Mouse (Mus musculus) Muller cell, postnatal 12 days (primary cell): Measurements from ENCODE around the gene 1700001O22Rik.

ENCODE experiments used
- DNase-seq: peaks from one replicate; pipeline ENCODE4 v3.0.0-alpha.2; 2015; ENCODE audit errors: inconsistent ontology term

1700001O22Rik gene

DNA sequence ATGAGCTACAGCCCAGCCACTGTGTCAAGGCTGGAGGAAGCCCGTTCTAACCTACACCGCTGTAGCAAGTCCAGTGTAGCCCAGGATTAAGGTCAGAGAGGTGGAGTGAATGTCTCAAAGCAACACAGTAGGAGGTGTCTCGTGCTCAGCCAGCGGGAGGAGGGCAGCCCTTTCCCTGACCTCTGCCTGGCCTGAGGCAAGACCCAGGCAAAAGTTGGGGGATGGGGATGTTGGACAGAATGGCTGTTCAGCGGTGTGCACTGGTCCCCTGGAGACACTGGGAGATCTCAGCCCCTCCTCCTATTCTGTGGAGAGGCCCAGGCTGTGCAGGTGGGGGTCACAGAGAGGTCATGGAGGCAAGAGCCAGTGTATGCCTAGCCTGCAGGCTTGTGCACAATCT, 24.2 kb downstream of the 1700001O22Rik start:
- peak; percentile 16 for DNase-seq

DNA sequence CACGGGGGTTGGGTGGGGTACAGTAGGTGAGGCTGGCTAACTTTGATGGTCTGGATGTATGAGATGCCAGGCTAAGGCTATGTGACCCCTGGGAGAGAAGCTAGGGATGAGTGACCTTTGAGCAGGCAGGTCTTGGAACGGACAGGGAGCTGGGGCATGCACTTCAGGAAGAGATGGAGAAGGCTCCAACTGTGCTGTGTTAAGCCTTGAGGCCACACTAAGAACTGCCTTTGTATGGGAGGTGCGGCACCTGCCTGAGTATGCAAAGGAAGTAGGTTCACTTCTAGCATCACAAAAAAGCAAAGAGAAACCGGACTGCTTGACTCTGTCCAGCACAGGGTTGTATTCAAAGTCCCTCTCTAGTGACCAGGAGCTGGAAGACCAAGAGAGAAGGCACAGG, 25.2 kb downstream of the 1700001O22Rik start:
- no peak for DNase-seq

- no peak for DNase-seq
Measured at GRCm38 (mm10) chr2:30777266-30777665, 26.2 kb downstream of the 1700001O22Rik start.

- DNase-seq = no peak
Measured at GRCm38 (mm10) chr2:30775955-30776354, 27.5 kb downstream of the 1700001O22Rik start.

- no peak for DNase-seq
Measured at GRCm38 (mm10) chr2:30773313-30774005, 30.0 kb downstream of the 1700001O22Rik start.

DNA sequence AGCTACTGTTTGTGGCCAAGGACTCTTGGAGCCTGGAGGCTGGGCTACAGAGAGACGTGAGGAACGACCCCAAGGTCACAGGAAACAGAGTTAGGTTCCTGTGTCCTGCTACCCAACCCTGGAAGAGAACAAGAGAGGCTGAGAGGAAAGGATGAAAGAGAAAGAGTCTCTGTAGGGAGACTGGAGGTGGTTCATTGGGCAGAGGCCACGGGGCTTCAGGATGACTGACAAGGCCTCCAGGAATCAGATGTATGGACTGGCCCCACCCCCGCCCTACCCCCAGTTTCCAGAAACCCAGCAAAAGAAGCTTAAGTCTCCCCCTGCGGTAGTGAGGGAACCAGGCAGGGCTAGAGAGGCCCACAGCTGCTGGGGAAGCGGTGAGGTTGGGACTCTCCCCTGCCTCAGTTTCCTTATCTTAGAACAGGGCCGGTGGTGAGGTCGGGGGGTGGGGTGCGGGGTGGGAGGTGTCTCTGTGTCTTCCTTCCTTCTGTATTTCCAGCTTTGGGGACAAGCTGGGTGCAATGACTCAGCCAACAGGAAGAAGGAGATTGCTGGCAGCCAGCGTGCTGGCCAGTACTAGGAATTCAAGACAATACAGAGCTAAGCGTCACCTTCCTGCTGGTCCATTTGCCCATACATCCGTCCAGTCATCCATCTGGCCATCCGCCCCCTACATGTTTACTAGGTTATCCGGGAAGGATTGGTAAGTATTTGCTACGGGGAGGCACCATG, 30.7 kb downstream of the 1700001O22Rik start:
- DNase-seq = peak; percentile 72

DNA sequence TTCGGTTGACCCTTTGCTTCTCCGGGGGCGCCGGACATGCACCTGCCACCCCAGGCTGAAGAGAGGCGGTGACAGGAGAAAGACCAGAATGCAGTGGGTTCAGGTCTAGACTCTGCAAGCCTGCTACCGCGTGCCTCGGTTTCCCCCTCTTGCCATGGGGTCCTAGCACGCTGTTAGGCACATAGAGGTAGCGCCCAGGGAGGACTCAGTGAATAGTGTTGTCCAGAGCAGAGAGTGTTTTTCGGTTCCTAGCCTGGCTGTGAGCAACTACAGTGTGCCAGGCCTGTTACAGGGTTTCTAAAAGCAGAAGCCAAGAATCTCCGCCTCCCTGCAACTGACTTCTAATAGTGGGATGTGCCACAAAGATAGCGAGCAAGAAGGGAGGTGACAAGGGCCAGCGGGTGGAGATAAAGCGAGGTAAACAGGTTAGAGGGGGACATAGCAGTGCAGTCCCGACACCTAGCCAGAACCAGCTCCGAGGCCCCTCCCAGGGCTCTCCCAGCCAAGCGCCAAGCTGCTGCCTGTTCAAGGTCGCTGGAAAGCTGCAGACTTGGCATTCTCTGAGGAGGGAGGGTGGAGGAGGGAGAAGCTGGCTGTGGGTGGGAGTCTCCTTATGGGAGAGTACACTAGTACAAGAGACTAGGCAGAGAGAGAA, 31.5 kb downstream of the 1700001O22Rik start:
- DNase-seq = peak; percentile 82

DNA sequence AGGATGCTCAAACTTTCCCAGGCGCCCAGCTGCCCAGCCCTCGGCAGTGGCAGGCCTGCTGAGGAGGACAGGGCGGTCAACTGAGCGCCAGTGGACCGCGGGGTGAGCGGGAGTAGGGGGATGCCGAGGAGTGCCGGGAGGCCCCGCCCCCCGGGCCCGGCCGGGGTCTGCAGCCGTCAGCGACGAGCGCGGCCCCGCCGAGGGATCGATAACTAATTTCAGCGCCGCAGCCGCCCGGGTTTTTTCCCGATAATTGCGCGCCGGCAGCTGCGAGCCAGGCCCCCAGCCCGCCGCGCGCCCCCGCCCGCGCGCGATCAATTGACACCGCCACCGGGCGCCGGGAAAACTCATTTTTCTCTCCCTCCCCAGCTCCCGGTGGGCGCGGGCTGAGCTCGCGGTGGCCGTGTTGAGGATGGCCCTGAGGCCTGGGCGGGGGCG, 32.1 kb downstream of the 1700001O22Rik start:
- peak; percentile 47 for DNase-seq

GRCm38 (mm10) chr2:30769187-30769586, 34.3 kb downstream of the 1700001O22Rik start:
- DNase-seq = no peak

DNA sequence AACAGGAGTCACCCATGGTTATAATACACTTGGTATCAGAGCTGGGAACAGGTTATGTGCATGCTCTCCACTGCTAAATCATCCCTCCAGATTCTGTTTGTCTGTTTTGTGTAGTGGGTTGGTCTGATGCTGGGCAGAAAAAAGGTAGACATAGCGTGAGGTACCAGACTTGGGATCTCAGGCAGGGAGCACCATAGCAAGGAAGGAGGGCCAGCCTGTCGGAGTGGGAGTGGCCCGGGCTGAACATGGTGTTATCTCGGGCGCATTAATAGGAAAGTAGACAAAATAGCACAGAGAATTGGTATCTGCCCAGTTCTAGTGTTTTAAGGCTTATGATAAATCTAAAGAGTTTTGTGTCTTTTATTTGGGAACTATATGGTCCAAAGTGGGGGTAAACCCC, 34.9 kb downstream of the 1700001O22Rik start:
- no peak for DNase-seq

GRCm38 (mm10) chr2:30767626-30768240, 35.7 kb downstream of the 1700001O22Rik start:
- no peak for DNase-seq

DNA sequence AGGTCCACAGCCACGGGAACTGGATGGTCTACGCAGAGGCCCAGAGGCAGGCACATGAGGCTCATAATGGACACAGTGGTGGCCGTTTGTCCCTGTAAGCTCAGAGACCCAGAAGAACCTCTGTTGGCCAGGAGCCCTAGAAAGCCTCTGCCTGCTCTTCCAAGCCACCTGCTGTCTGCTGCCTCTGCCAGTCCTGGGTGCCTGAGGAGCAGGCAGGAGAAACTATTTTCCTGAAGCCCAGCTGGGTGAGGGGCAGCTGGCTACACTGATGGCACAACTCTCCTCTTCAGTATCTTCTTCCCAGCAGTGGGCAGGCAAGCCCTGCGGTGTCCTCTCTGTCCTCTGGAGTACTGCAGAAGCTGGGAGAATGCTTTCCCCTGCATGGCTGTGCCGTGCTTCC, 37.0 kb downstream of the 1700001O22Rik start:
- no peak for DNase-seq

GRCm38 (mm10) chr2:30760706-30761105, 42.8 kb downstream of the 1700001O22Rik start:
- peak; percentile 49 for DNase-seq

DNA sequence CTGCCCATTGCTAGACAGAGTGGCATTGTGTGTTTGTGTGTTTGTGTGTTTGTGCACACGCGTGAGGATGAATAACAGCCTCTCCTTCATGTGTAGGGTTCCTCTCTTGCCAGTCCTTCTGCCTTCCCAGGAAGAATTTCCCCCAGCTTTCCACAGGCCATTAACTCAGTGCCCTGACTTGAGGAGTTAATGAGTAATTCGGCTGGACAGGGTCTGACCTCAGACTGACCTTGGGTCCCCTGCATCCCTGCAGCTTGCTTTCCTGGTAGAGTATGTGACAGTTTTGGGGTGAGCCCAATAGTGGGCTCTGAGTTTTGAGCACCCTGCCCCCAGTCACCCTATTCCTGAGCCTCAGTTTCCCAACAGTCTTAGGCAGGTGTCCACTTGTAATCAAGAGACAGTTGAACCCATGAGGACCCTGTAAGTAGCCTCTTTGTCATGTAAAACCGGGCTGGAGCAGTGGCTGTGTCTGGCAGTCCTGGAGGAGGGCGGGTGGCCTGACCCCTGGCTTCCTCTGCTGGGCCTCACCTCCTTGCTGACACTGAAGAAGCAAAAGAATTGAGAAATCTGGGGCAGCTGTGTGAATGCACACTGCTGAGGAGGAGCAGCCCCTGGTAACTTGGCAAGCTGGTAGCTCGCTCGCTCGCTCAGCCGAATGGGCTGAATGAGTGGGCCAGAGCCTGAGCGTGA, 43.5 kb downstream of the 1700001O22Rik start:
- peak; percentile 35 for DNase-seq

DNA sequence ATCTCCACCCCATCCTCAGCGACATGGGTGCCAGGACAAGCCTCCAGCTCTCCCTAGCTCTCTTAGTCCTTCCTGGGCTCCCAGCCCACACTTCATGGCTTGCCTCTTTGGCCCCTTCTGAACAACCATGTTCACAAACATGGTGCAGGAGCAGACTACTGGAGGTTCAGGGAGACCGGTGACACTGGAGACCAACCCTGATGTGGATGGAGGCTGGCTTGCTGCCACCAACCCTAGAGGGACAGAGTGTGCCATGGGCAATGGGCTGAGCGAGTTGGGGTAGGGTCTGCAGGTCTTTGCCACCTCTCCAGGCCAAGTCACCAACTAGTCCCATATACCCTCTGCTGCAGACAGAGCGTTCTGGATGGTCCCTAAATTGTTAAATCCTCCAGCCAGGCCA, 44.0 kb downstream of the 1700001O22Rik start:
- no peak for DNase-seq

GRCm38 (mm10) chr2:30759088-30759374, 44.4 kb downstream of the 1700001O22Rik start:
- no peak for DNase-seq

- DNase-seq = peak; percentile 91
Measured at GRCm38 (mm10) chr2:30758341-30759087, 44.9 kb downstream of the 1700001O22Rik start.

- DNase-seq = no peak
Measured at GRCm38 (mm10) chr2:30756962-30757715, 46.3 kb downstream of the 1700001O22Rik start.

DNA sequence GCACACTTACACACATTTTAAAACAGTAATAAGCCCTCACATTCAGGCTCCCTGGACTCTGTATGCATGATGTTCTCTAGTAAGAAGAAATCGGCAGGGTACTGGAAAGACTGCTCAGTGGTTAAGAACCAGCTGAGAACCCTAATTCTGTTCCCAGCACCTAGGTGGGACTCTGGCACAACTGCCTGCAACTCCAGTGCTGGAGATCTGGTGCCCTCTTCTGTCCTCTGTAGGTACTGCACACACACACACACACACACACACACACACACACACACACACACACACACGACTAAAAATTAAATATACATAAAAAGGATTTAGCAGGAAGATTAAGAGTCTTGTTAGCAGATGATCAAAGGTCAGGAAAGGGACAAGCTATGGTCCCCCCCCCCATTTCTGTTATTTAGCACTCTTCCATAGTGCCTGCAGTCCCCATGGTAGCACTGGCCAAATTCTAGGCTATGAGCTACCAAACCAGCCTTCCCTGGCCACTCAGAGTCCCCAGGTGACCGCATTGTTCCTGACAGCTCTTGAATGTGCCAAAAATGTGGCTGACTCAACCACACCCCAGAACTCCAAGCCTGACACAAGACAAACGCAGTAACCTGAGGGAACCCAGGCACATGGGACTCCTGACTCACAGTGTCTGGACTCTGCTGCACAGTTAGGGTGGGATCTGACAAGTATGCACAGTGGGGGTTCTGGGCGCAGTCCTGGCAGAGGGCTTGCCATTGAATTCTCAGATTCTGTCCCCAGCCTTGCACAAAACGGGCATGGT, 47.3 kb downstream of the 1700001O22Rik start:
- no peak for DNase-seq

GRCm38 (mm10) chr2:30754831-30755230, 48.6 kb downstream of the 1700001O22Rik start:
- DNase-seq = no peak
